Mouse (Mus musculus) MEL (cell line): ENCODE data around the gene Gm10577. TPM values are rescaled to one million over a fixed set of nuclear protein-coding genes. Genes with fewer than 3 reads are reported as not detected.

ENCODE experiments used
- DNase-seq: peaks from one replicate; pipeline ENCODE4 v3.0.0; 2011; ENCODE audit warnings: low read depth, low spot score
- H3K27ac ChIP-seq: 2 replicates; pipeline ENCODE4 v1.5.1; 2012; ENCODE audit warnings: low read depth, mild to moderate bottlenecking, control low read depth, low read length, moderate library complexity; ENCODE audit not compliant: control insufficient read depth
- H3K27me3 ChIP-seq, 2 experiments: fragments of 150-350 bp in 1 of 2; sonication (generic) in 1 of 2; 2 replicates each; pipeline ENCODE4 v1.6.1; 2012; ENCODE audit warnings: low read length in 2 of 2, mild to moderate bottlenecking in 2 of 2, improper control_type of control experiment in 1 of 2, moderate library complexity in 1 of 2; ENCODE audit not compliant: insufficient read depth in 2 of 2, control insufficient read depth in 1 of 2
- H3K36me3 ChIP-seq, 2 experiments: 2 replicates each; pipeline ENCODE4 v1.6.1; 2012 to 2014; ENCODE audit warnings: low read length in 2 of 2, improper control_type of control experiment in 1 of 2, inconsistent platforms in 1 of 2, mild to moderate bottlenecking in 1 of 2; ENCODE audit not compliant: insufficient read depth in 2 of 2, control insufficient read depth in 1 of 2
- H3K4me1 ChIP-seq, 2 experiments: fragments of 150-350 bp in 1 of 2; sonication (generic) in 1 of 2; 2 replicates each; pipeline ENCODE4 v1.6.1; 2012; ENCODE audit warnings: low read length in 2 of 2, improper control_type of control experiment in 1 of 2, mild to moderate bottlenecking in 1 of 2; ENCODE audit not compliant: insufficient read depth in 2 of 2, control insufficient read depth in 1 of 2
- H3K4me3 ChIP-seq, 2 experiments: fragments of 150-350 bp in 1 of 2; sonication (generic) in 1 of 2; 2 replicates each; pipeline ENCODE4 v1.5.1; 2012; ENCODE audit warnings: low read depth in 2 of 2, low read length in 2 of 2, mild to moderate bottlenecking in 2 of 2, moderate library complexity in 2 of 2, control low read depth in 1 of 2, improper control_type of control experiment in 1 of 2; ENCODE audit not compliant: control insufficient read depth in 1 of 2, insufficient read depth in 1 of 2
- H3K79me2 ChIP-seq: 2 replicates; pipeline ENCODE4 v1.6.1; 2012; ENCODE audit warnings: mild to moderate bottlenecking, low read length, moderate library complexity; ENCODE audit not compliant: control insufficient read depth, poor library complexity, insufficient read depth
- H3K9ac ChIP-seq: 2 replicates; pipeline ENCODE4 v1.6.1; 2012; ENCODE audit warnings: low read depth, mild to moderate bottlenecking, control low read depth, low read length, moderate library complexity; ENCODE audit not compliant: control insufficient read depth, poor library complexity, severe bottlenecking
- H3K9me3 ChIP-seq: fragments of 150-350 bp; sonication (generic); replicated peaks from 2 replicates; pipeline ENCODE4 v1.6.1; 2012; ENCODE audit warnings: mild to moderate bottlenecking, low read length, improper control_type of control experiment, moderate library complexity; ENCODE audit not compliant: insufficient read depth
- CHD2 ChIP-seq: IDR thresholded peaks from 2 replicates; pipeline ENCODE4 v1.6.1; 2011; ENCODE audit warnings: low read length, improper control_type of control experiment
- CTCF ChIP-seq, 3 experiments: IDR thresholded peaks in 2 of 3; conservative IDR thresholded peaks in 1 of 3; 2 replicates each; pipeline ENCODE4 v1.5.1; 2011 to 2012; ENCODE audit warnings: low read length in 3 of 3, low read depth in 2 of 3, mild to moderate bottlenecking in 2 of 3, improper control_type of control experiment in 1 of 3, inconsistent platforms in 1 of 3, mixed read lengths in 1 of 3, moderate library complexity in 1 of 3; ENCODE audit not compliant: control insufficient read depth in 1 of 3, insufficient read depth in 1 of 3, poor library complexity in 1 of 3, severe bottlenecking in 1 of 3
- GABPA ChIP-seq: IDR thresholded peaks from 2 replicates; pipeline ENCODE4 v1.6.1; 2012; ENCODE audit warnings: low read depth, mild to moderate bottlenecking, inconsistent platforms, low read length, improper control_type of control experiment, moderate library complexity
- JUND ChIP-seq: IDR thresholded peaks from 2 replicates; pipeline ENCODE4 v1.6.1; 2011; ENCODE audit warnings: low read depth, mild to moderate bottlenecking, improper control_type of control experiment, low read length
- MAFK ChIP-seq: IDR thresholded peaks from 2 replicates; pipeline ENCODE4 v1.6.1; 2011; ENCODE audit warnings: low read depth, mild to moderate bottlenecking, low read length, improper control_type of control experiment, borderline replicate concordance
- MAX ChIP-seq: IDR thresholded peaks from 2 replicates; pipeline ENCODE4 v1.6.1; 2011; ENCODE audit warnings: low read length, improper control_type of control experiment
- MXI1 ChIP-seq: IDR thresholded peaks from 2 replicates; pipeline ENCODE4 v1.6.1; 2011; ENCODE audit warnings: mild to moderate bottlenecking, low read depth, low read length, improper control_type of control experiment
- MYB ChIP-seq: IDR thresholded peaks from 2 replicates; pipeline ENCODE4 v1.6.1; 2011; ENCODE audit warnings: mild to moderate bottlenecking, low read depth, low read length, improper control_type of control experiment
- MYC ChIP-seq: IDR thresholded peaks from 2 replicates; pipeline ENCODE4 v1.6.1; 2011; ENCODE audit warnings: low read depth, mild to moderate bottlenecking, low read length, improper control_type of control experiment, moderate library complexity
- NELFE ChIP-seq: IDR thresholded peaks from 2 replicates; pipeline ENCODE4 v1.6.1; 2011; ENCODE audit warnings: low read depth, low read length, improper control_type of control experiment
- RAD21 ChIP-seq: IDR thresholded peaks from 2 replicates; pipeline ENCODE4 v1.6.1; 2011; ENCODE audit warnings: mild to moderate bottlenecking, low read depth, low read length, improper control_type of control experiment
- SMC3 ChIP-seq: IDR thresholded peaks from 2 replicates; pipeline ENCODE4 v1.6.1; 2011; ENCODE audit warnings: low read depth, low read length, improper control_type of control experiment
- TBP ChIP-seq: IDR thresholded peaks from 2 replicates; pipeline ENCODE4 v1.8.0; 2011; ENCODE audit warnings: low read depth, low read length, improper control_type of control experiment
- TCF12 ChIP-seq: IDR thresholded peaks from 2 replicates; pipeline ENCODE4 v1.6.1; 2014; ENCODE audit warnings: low read depth, mild to moderate bottlenecking, inconsistent platforms, low read length, improper control_type of control experiment, moderate library complexity
- USF2 ChIP-seq, 2 experiments: IDR thresholded peaks; 2 replicates each; pipeline ENCODE4 v1.6.1; 2011 to 2012; ENCODE audit warnings: improper control_type of control experiment in 2 of 2, low read length in 2 of 2, borderline replicate concordance in 1 of 2, inconsistent platforms in 1 of 2, low read depth in 1 of 2, mild to moderate bottlenecking in 1 of 2; ENCODE audit not compliant: insufficient read depth in 1 of 2
- ZNF384 ChIP-seq: IDR thresholded peaks from 2 replicates; pipeline ENCODE4 v1.6.1; 2012; ENCODE audit warnings: low read depth, mild to moderate bottlenecking, inconsistent platforms, low read length, improper control_type of control experiment
- polyA plus RNA-seq, 2 experiments: library from polyadenylated mRNA; stranded (reverse) in 1 of 2; unstranded in 1 of 2; fragments of >175 nt in 1 of 2; fragments of >200 nt in 1 of 2; gene quantifications; 2 replicates each; pipeline versions ENCODE4 v1.2.1 to v1.2.4; 2012; ENCODE audit warnings: low replicate concordance in 2 of 2, low read depth in 1 of 2; ENCODE audit not compliant: insufficient read length in 2 of 2, insufficient read depth in 1 of 2, missing spikeins in 1 of 2
- total RNA-seq: library from RNA; depleted of rRNA; stranded (reverse); fragments of 300-350 nt; gene quantifications from 2 replicates; pipeline ENCODE4 v1.2.3, GENCODE M21; 2012

The Gm10577 gene
- total and polyA plus RNA-seq, 3 experiments: not detected

GRCm38 (mm10) chr4:100990996-100991395 lies 29.5 kb downstream of the Gm10577 start:
- Histone ChIP-seq H3K9ac (no peak overlapping the region), H3K79me2 (peaks cover 3% of the 10 kb centered on the region), H3K4me3 (no peak overlapping the region), H3K27me3 (no peaks in the 10 kb centered on the region), H3K4me1 (peaks cover 5 to 12% of the 10 kb centered on the region in 2 experiments), H3K36me3 (peaks cover 0 to 10% of the 10 kb centered on the region in 2 experiments; a peak in 2 of 4 replicates), H3K9me3 (no peaks in the 10 kb centered on the region), H3K27ac (no peak overlapping the region)
- TF ChIP-seq RAD21 (no peak), TBP (no peak)
- no peak for DNase-seq

GRCm38 (mm10) chr4:100988231-100988799 lies 32.2 kb downstream of the Gm10577 start:
- Histone ChIP-seq H3K27ac (no peak overlapping the region), H3K27me3 (no peaks in the 10 kb centered on the region), H3K79me2 (no peaks in the 10 kb centered on the region), H3K4me1 (peaks cover 0 to 4% of the 10 kb centered on the region in 2 experiments; a peak in 1 of 4 replicates), H3K36me3 (peaks cover 0 to under 1% of the 10 kb centered on the region in 2 experiments; a peak in 1 of 4 replicates), H3K9ac (no peak overlapping the region), H3K4me3 (no peak overlapping the region), H3K9me3 (no peaks in the 10 kb centered on the region)
- TF ChIP-seq MYB (no peak), CTCF (IDR thresholded peaks at IDR 0.05 in 2 of 3, conservative IDR thresholded peaks at IDR 0.05 in 1 of 3; ENCODE audit: control insufficient read depth in 1 of 3, insufficient read depth in 1 of 3, low read depth in 2 of 3, low read length in 3 of 3, poor library complexity in 1 of 3, severe bottlenecking in 1 of 3) (peak; percentile 29 to 54 (median 29); a peak in 5 of 6 replicates), CHD2 (no peak), NELFE (no peak), MAX (no peak), ZNF384 (peak; percentile 79), MXI1 (no peak), MYC (no peak), TCF12 (no peak), MAFK (no peak), GABPA (no peak), SMC3 (peak; percentile 27; the same call in 1 of the 2 replicates), USF2 (IDR thresholded peaks at IDR 0.05; ENCODE audit: borderline replicate concordance in 1 of 2, insufficient read depth in 1 of 2, low read depth in 1 of 2, low read length in 2 of 2) (no peak)
- peak; percentile 32 for DNase-seq

GRCm38 (mm10) chr4:100987187-100987586 lies 33.3 kb downstream of the Gm10577 start:
- TF ChIP-seq JUND: no peak
- TF ChIP-seq, all 39 proteins: peak for 0
- Histone ChIP-seq H3K9ac (no peak overlapping the region), H3K4me1 (no peaks in the 10 kb centered on the region), H3K9me3 (no peaks in the 10 kb centered on the region), H3K27me3 (no peaks in the 10 kb centered on the region), H3K4me3 (no peak overlapping the region), H3K79me2 (no peaks in the 10 kb centered on the region), H3K27ac (no peak overlapping the region), H3K36me3 (no peaks in the 10 kb centered on the region)
- DNase-seq: no peak
